8 mouse cellular contexts compared by ENCODE assay signal in the genomic region with DNA sequence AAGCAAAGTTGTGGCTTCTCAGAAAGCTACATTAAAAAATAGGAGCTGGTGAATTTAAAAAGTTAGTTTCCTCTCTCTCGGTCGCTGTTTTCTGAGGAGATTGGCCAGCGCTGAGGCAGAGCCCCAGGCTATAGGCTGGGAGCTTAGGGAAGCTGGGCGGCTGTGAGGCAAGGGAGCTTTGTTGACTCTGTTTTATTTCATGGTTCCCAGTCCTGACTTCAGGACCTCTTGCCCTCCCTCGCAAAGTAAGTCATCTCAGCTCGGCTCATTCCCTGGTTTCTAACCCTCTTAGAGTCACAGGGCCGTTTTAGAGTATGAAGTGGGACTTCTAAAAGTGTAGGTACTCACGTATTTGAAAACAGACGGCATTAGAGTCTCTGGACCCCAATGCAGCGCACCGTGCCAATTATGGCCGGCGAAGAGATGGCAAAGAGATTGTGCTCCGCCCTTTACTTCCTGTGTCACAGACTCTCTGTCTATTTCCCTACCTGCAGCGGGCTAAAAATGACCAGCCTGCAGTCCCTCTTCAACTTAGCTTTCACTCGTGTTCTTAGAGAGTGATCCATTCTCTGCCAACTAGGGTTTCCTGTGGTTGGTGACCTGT. TPM values are rescaled to one million over a fixed set of nuclear protein-coding genes. Genes with fewer than 3 reads are reported as not detected.
DNase-seq lines count a peak whose midpoint lies in the region; ATAC-seq lines count a peak whose summit lies in the region.

No protein-coding gene starts in this region.

- H3K9ac ChIP-seq in heart, embryonic 11.5 days (ENCODE audit: low read depth, low read length) = peak overlapping the region; percentile 68

- ATAC-seq in heart, embryonic 11.5 days (replicated peaks; ENCODE audit: insufficient number of reproducible peaks, low FRiP score, low TSS enrichment) = no peak
- ATAC-seq in hematopoietic stem cell, adult 5-6 weeks (replicated peaks in 1 of 2; ENCODE audit: insufficient read depth in 1 of 2, low FRiP score in 2 of 2, low TSS enrichment in 1 of 2, low read depth in 1 of 2, poor library complexity in 2 of 2, severe bottlenecking in 2 of 2) = peak; percentile 23 to 34; a peak in 3 of 4 replicates
- peak; percentile 17; the same call in 1 of the 2 replicates for ATAC-seq in megakaryocyte progenitor cell, adult 5-6 weeks (replicated peaks; ENCODE audit: poor library complexity)
- ATAC-seq in activated CD4-positive, CD25-positive, alpha-beta regulatory T cell, adult 4 months = no peak
- ATAC-seq in cerebellum, adult (ENCODE audit: insufficient number of reproducible peaks, low FRiP score, low TSS enrichment) = no peak

- H3K36me3 ChIP-seq in heart, embryonic 11.5 days (ENCODE audit: control insufficient read depth, insufficient read depth, low read length) = no peaks in the 10 kb centered on the region

- peak overlapping the region; percentile 59 for H3K4me3 ChIP-seq in heart, embryonic 11.5 days (ENCODE audit: low read depth, low read length)

- H3K27me3 ChIP-seq in heart, embryonic 11.5 days (ENCODE audit: control insufficient read depth, insufficient read depth, low read length) = no peaks in the 10 kb centered on the region; the same call in 1 of the 2 replicates

- H3K4me1 ChIP-seq in heart, embryonic 11.5 days (ENCODE audit: control insufficient read depth, insufficient read depth, low read length) = peaks cover 28% of the 10 kb centered on the region

- peak overlapping the region; percentile 76; the same call in 1 of the 2 replicates for H3K27ac ChIP-seq in heart, embryonic 11.5 days (ENCODE audit: low read depth, low read length)

- H3K9me3 ChIP-seq in heart, embryonic 11.5 days (replicated peaks; ENCODE audit: control insufficient read depth, low read length) = no peaks in the 10 kb centered on the region

- H3K4me2 ChIP-seq in heart, embryonic 11.5 days = peak overlapping the region; percentile 96

- 19% methylated on average over 16 of the region's 16 CpGs for WGBS in heart, embryonic 11.5 days (ENCODE audit: insufficient replicate concordance)

- DNase-seq in heart, postnatal 4 days = no peak
- peak; percentile 16 for DNase-seq in ES-CJ7 (ENCODE audit: low read depth, low spot score)
- no peak for DNase-seq in thymus, postnatal 0 days (ENCODE audit: low spot score)

RNA-seq across cellular contexts. Expression of gene Rassf4, which starts 0.6 kb away (rescaled TPM):
- polyA plus RNA-seq in heart, embryonic 11.5 days (2014; fragmentation: Nextera tagmentation; extraction: Ambion mirVana) = 5.7 and 6.9 TPM in 2 replicates
- total RNA-seq in heart, postnatal 4 days (2021) = 1 to 10 TPM; 5.4 to 6.3 TPM
- 11.0 and 20.5 TPM in 2 replicates for total RNA-seq in hematopoietic stem cell, adult 5-6 weeks (2017)
- total RNA-seq in megakaryocyte progenitor cell, adult 5-6 weeks (2015) = 44.9 and 57.1 TPM in 2 replicates
- 35.8 and 40.9 TPM in 2 replicates for total RNA-seq in megakaryocyte progenitor cell, adult 5-6 weeks (2017)
- polyA plus RNA-seq in activated CD4-positive, CD25-positive, alpha-beta regulatory T cell, adult 4 months (2017; shearing (Covaris generic)) = 1 to 10 TPM; 2.5 to 3.8 TPM
- 6.6 and 7.1 TPM in 2 replicates for polyA plus RNA-seq in thymus, postnatal 0 days (2015; fragmentation: Nextera tagmentation; extraction: Ambion mirVana)

RNA-seq across cellular contexts. Expression of gene Depp1, which starts 24.0 kb away (rescaled TPM):
- polyA plus RNA-seq in heart, embryonic 11.5 days (2014; fragmentation: Nextera tagmentation; extraction: Ambion mirVana) = 4.1 and 5.9 TPM in 2 replicates
- 10 to 100 TPM; 36.8 to 42.9 TPM for total RNA-seq in heart, postnatal 4 days (2021)
- 0.75 and 1.7 TPM in 2 replicates for total RNA-seq in hematopoietic stem cell, adult 5-6 weeks (2017)
- total RNA-seq in megakaryocyte progenitor cell, adult 5-6 weeks (2015) = 0.44 TPM in 1 of 2 replicates, not detected in the other
- 0.08 TPM in 1 of 2 replicates, not detected in the other for total RNA-seq in megakaryocyte progenitor cell, adult 5-6 weeks (2017)
- polyA plus RNA-seq in activated CD4-positive, CD25-positive, alpha-beta regulatory T cell, adult 4 months (2017; shearing (Covaris generic)) = under 1 TPM; 0.36 to 0.37 TPM
- polyA plus RNA-seq in thymus, postnatal 0 days (2015; fragmentation: Nextera tagmentation; extraction: Ambion mirVana) = 10.3 and 10.5 TPM in 2 replicates

RNA-seq across cellular contexts. Expression of gene Tmem72, which starts 42.3 kb away (rescaled TPM):
- 0.06 TPM in 2 replicates for polyA plus RNA-seq in heart, embryonic 11.5 days (2014; fragmentation: Nextera tagmentation; extraction: Ambion mirVana)
- under 1 TPM; 0.17 to 0.29 TPM for total RNA-seq in heart, postnatal 4 days (2021)
- 0.19 TPM in 1 of 2 replicates, not detected in the other for total RNA-seq in hematopoietic stem cell, adult 5-6 weeks (2017)
- 0.12 and 0.17 TPM in 2 replicates for total RNA-seq in megakaryocyte progenitor cell, adult 5-6 weeks (2015)
- under 0.01 and 0.03 TPM in 2 replicates for total RNA-seq in megakaryocyte progenitor cell, adult 5-6 weeks (2017)
- under 1 TPM; 0.03 to 0.04 TPM for polyA plus RNA-seq in activated CD4-positive, CD25-positive, alpha-beta regulatory T cell, adult 4 months (2017; shearing (Covaris generic))
- 0.04 TPM in 2 replicates for polyA plus RNA-seq in thymus, postnatal 0 days (2015; fragmentation: Nextera tagmentation; extraction: Ambion mirVana)

RNA-seq across cellular contexts. Expression of gene Zfp422, which starts 45.6 kb away (rescaled TPM):
- 104 and 106 TPM in 2 replicates for polyA plus RNA-seq in heart, embryonic 11.5 days (2014; fragmentation: Nextera tagmentation; extraction: Ambion mirVana)
- total RNA-seq in heart, postnatal 4 days (2021) = 10 to 100 TPM; 36.7 to 43.5 TPM
- 73.9 and 95.2 TPM in 2 replicates for total RNA-seq in hematopoietic stem cell, adult 5-6 weeks (2017)
- 129 and 134 TPM in 2 replicates for total RNA-seq in megakaryocyte progenitor cell, adult 5-6 weeks (2015)
- 58.4 and 63.3 TPM in 2 replicates for total RNA-seq in megakaryocyte progenitor cell, adult 5-6 weeks (2017)
- 10 to 100 TPM; 32.3 to 36.6 TPM for polyA plus RNA-seq in activated CD4-positive, CD25-positive, alpha-beta regulatory T cell, adult 4 months (2017; shearing (Covaris generic))
- polyA plus RNA-seq in thymus, postnatal 0 days (2015; fragmentation: Nextera tagmentation; extraction: Ambion mirVana) = 160 and 169 TPM in 2 replicates

Comparison
In these comparisons a context has a peak if more than half of its experiments do, and no peak if none do; other contexts are left out.
1. ATAC-seq: peak in hematopoietic stem cell, adult 5-6 weeks (2 of 2) and megakaryocyte progenitor cell, adult 5-6 weeks (single experiment); none in heart, embryonic 11.5 days (single experiment), activated CD4-positive, CD25-positive, alpha-beta regulatory T cell, adult 4 months (single experiment) and cerebellum, adult (single experiment).
2. RNA of gene Depp1, which starts 24.0 kb away (total RNA-seq): 36.8 to 42.9 TPM in heart, postnatal 4 days; 0.75 to 1.7 TPM in hematopoietic stem cell, adult 5-6 weeks and 0.08 to 0.44 TPM in megakaryocyte progenitor cell, adult 5-6 weeks; every median in the first group is over 10 times any median in the second.